Mouse (Mus musculus) CH12.LX (cell line): Measurements from ENCODE around the gene Cltc. TPM values are rescaled to one million over a fixed set of nuclear protein-coding genes. Genes with fewer than 3 reads are reported as not detected.

ENCODE experiments used
- DNase-seq: peaks from one replicate; pipeline ENCODE4 v3.0.0-alpha.2; 2013; ENCODE audit errors: extremely low read depth
- H3K27ac ChIP-seq: 2 replicates; pipeline ENCODE4 v1.5.1; 2012; ENCODE audit warnings: low read depth, mild to moderate bottlenecking, control low read depth, moderate library complexity; ENCODE audit not compliant: insufficient read depth
- H3K27me3 ChIP-seq: replicated peaks from 2 replicates; pipeline ENCODE3; 2012; ENCODE audit warnings: inconsistent platforms
- H3K36me3 ChIP-seq, 2 experiments: replicated peaks in 1 of 2; 2 replicates each; pipeline versions ENCODE3 to v1.6.1; 2012; ENCODE audit warnings: inconsistent platforms in 1 of 2, low read length in 1 of 2, mild to moderate bottlenecking in 1 of 2, mixed read lengths in 1 of 2, moderate library complexity in 1 of 2; ENCODE audit not compliant: control insufficient read depth in 1 of 2, insufficient read depth in 1 of 2
- H3K4me1 ChIP-seq, 2 experiments: 2 replicates each; pipeline ENCODE4 v1.6.1; 2012; ENCODE audit warnings: inconsistent platforms in 1 of 2, moderate library complexity in 1 of 2; ENCODE audit not compliant: insufficient read depth in 2 of 2, control insufficient read depth in 1 of 2
- H3K4me2 ChIP-seq: 2 replicates; pipeline ENCODE4 v1.6.1; 2012; ENCODE audit warnings: low read depth, mild to moderate bottlenecking, control low read depth; ENCODE audit not compliant: poor library complexity, insufficient read depth, severe bottlenecking
- H3K4me3 ChIP-seq, 3 experiments: fragments of 150-350 bp in 1 of 3; sonication (generic) in 1 of 3; replicated peaks in 1 of 3; 2 replicates each; pipeline versions ENCODE3 to v1.5.1; 2011 to 2012; ENCODE audit warnings: low read depth in 2 of 3, low read length in 2 of 3, mild to moderate bottlenecking in 2 of 3, moderate library complexity in 2 of 3, control low read depth in 1 of 3, improper control_type of control experiment in 1 of 3, inconsistent platforms in 1 of 3, mixed read lengths in 1 of 3; ENCODE audit not compliant: poor library complexity in 1 of 3
- H3K79me2 ChIP-seq: replicated peaks from 2 replicates; pipeline ENCODE4 v1.6.1; 2012; ENCODE audit warnings: mild to moderate bottlenecking, moderate library complexity; ENCODE audit not compliant: control insufficient read depth, poor library complexity, insufficient read depth, severe bottlenecking; ENCODE audit errors: extremely low read depth
- H3K9ac ChIP-seq: 2 replicates; pipeline ENCODE4 v1.6.1; 2012; ENCODE audit warnings: low read depth, mild to moderate bottlenecking, control low read depth, moderate library complexity; ENCODE audit not compliant: insufficient read depth
- H3K9me3 ChIP-seq: replicated peaks from 2 replicates; pipeline ENCODE3; 2012; ENCODE audit warnings: low read length, inconsistent platforms, mixed read lengths
- CTCF ChIP-seq, 2 experiments: IDR thresholded peaks in 1 of 2; conservative IDR thresholded peaks in 1 of 2; 2 replicates each; pipeline ENCODE4 v1.5.1; 2011 to 2012; ENCODE audit warnings: low read depth in 2 of 2, low read length in 2 of 2, improper control_type of control experiment in 1 of 2, inconsistent platforms in 1 of 2, mild to moderate bottlenecking in 1 of 2, moderate library complexity in 1 of 2
- ELF1 ChIP-seq: IDR thresholded peaks from 2 replicates; pipeline ENCODE4 v1.6.1; 2014; ENCODE audit warnings: low read depth, mild to moderate bottlenecking, inconsistent platforms, low read length, improper control_type of control experiment
- EP300 ChIP-seq: IDR thresholded peaks from 2 replicates; pipeline ENCODE4 v1.6.1; 2011; ENCODE audit warnings: low read length, improper control_type of control experiment
- HCFC1 ChIP-seq: IDR thresholded peaks from 2 replicates; pipeline ENCODE4 v1.6.1; 2012; ENCODE audit warnings: low read depth, mild to moderate bottlenecking, inconsistent platforms, low read length, improper control_type of control experiment
- IRF4 ChIP-seq: IDR thresholded peaks from 2 replicates; pipeline ENCODE4 v1.6.1; 2014; ENCODE audit warnings: low read depth, mild to moderate bottlenecking, inconsistent platforms, low read length, improper control_type of control experiment
- JUN ChIP-seq: IDR thresholded peaks from 2 replicates; pipeline ENCODE4 v1.6.1; 2011; ENCODE audit warnings: low read depth, mild to moderate bottlenecking, low read length, improper control_type of control experiment, moderate library complexity; ENCODE audit not compliant: insufficient read depth
- KAT2A ChIP-seq: IDR thresholded peaks from 2 replicates; pipeline ENCODE4 v1.6.1; 2012; ENCODE audit warnings: low read length, improper control_type of control experiment, inconsistent platforms; ENCODE audit not compliant: insufficient replicate concordance
- MAX ChIP-seq: IDR thresholded peaks from 2 replicates; pipeline ENCODE4 v1.6.1; 2011; ENCODE audit warnings: low read length, improper control_type of control experiment
- MAZ ChIP-seq: IDR thresholded peaks from 2 replicates; pipeline ENCODE4 v1.6.1; 2012; ENCODE audit warnings: low read depth, mild to moderate bottlenecking, inconsistent platforms, low read length, improper control_type of control experiment, moderate library complexity
- MXI1 ChIP-seq: IDR thresholded peaks from 2 replicates; pipeline ENCODE4 v1.6.1; 2011; ENCODE audit warnings: mild to moderate bottlenecking, low read depth, low read length, improper control_type of control experiment
- MYC ChIP-seq: IDR thresholded peaks from 2 replicates; pipeline ENCODE4 v1.6.1; 2011; ENCODE audit warnings: low read depth, mild to moderate bottlenecking, improper control_type of control experiment, low read length
- POLR2A ChIP-seq: IDR thresholded peaks from 2 replicates; pipeline ENCODE4 v1.6.1; 2011; ENCODE audit warnings: low read depth, mild to moderate bottlenecking, improper control_type of control experiment, low read length
- POLR2AphosphoS2 ChIP-seq: IDR thresholded peaks from 2 replicates; pipeline ENCODE4 v1.6.1; 2011; ENCODE audit warnings: low read depth, low read length, improper control_type of control experiment
- RAD21 ChIP-seq: IDR thresholded peaks from 2 replicates; pipeline ENCODE4 v1.6.1; 2011; ENCODE audit warnings: low read depth, mild to moderate bottlenecking, low read length, improper control_type of control experiment, moderate library complexity
- RCOR1 ChIP-seq: conservative IDR thresholded peaks from 2 replicates; pipeline ENCODE4 v1.6.1; 2012; ENCODE audit warnings: low read depth, mild to moderate bottlenecking, inconsistent platforms, low read length, improper control_type of control experiment
- SIN3A ChIP-seq: IDR thresholded peaks from 2 replicates; pipeline ENCODE4 v1.6.1; 2012; ENCODE audit warnings: low read length, improper control_type of control experiment, inconsistent platforms
- TBP ChIP-seq: conservative IDR thresholded peaks from 2 replicates; pipeline ENCODE4 v1.6.1; 2011; ENCODE audit warnings: low read depth, low read length, improper control_type of control experiment
- TCF12 ChIP-seq: IDR thresholded peaks from 2 replicates; pipeline ENCODE4 v1.6.1; 2014; ENCODE audit warnings: low read depth, mild to moderate bottlenecking, inconsistent platforms, low read length, improper control_type of control experiment
- UBTF ChIP-seq: IDR thresholded peaks from 2 replicates; pipeline ENCODE4 v1.6.1; 2012; ENCODE audit warnings: low read depth, mild to moderate bottlenecking, inconsistent platforms, low read length, improper control_type of control experiment, moderate library complexity
- USF1 ChIP-seq: IDR thresholded peaks from 2 replicates; pipeline ENCODE4 v1.6.1; 2014; ENCODE audit warnings: low read depth, mild to moderate bottlenecking, inconsistent platforms, low read length, improper control_type of control experiment
- USF2 ChIP-seq: conservative IDR thresholded peaks from 2 replicates; pipeline ENCODE4 v1.6.1; 2011; ENCODE audit warnings: low read depth, low read length, improper control_type of control experiment
- ZKSCAN1 ChIP-seq: IDR thresholded peaks from 2 replicates; pipeline ENCODE4 v1.6.1; 2012; ENCODE audit warnings: low read depth, inconsistent platforms, low read length, improper control_type of control experiment, borderline replicate concordance
- ZNF384 ChIP-seq: IDR thresholded peaks from 2 replicates; pipeline ENCODE4 v1.6.1; 2012; ENCODE audit warnings: low read depth, low read length, improper control_type of control experiment, inconsistent platforms
- dilution Hi-C: fragments of 300-500 bp; cut with MboI; formaldehyde crosslinking; loops from 2 replicates; pipeline ENCODE4 v1.14.3; 2020; ENCODE audit warnings: low sequenced_read_pairs; ENCODE audit not compliant: extremely low pct_unique_long_range_greater_than_20kb, extremely low pct_ligation_motif_present
- in situ Hi-C: fragments of 300-500 bp; cut with MboI; formaldehyde crosslinking; loops from 3 replicates; pipeline ENCODE4 v1.14.3; 2019; ENCODE audit warnings: low sequenced_read_pairs, low pct_ligation_motif_present, low pct_unique_long_range_greater_than_20kb, mixed read lengths
- polyA plus RNA-seq: library from polyadenylated mRNA; unstranded; fragments of >175 nt; gene quantifications from 2 replicates; pipeline ENCODE4 v1.2.1, GENCODE M21; 2012; ENCODE audit warnings: low read depth; ENCODE audit not compliant: insufficient read length
- total RNA-seq, 2 experiments: library from RNA; depleted of rRNA; stranded (reverse); fragments of 300-350 nt in 1 of 2; fragments of >200 nt in 1 of 2; gene quantifications; 2 replicates each; pipeline ENCODE4 v1.2.3; 2012 to 2014

Cltc gene
- total and polyA plus RNA-seq, 3 experiments, result 140 to 303 (median 219) TPM

GRCm38 (mm10) chr11:86752404-86752803, 5.0 kb downstream of the Cltc start:
- H3K4me3 ChIP-seq, result no peak overlapping the region
- peaks cover 6 to 39% of the 10 kb centered on the region in 2 experiments for H3K36me3 ChIP-seq
- H3K27ac ChIP-seq, result no peak overlapping the region
- no peaks in the 10 kb centered on the region for H3K9me3 ChIP-seq
- H3K4me2 ChIP-seq, result no peak overlapping the region
- DNase-seq, result peak; percentile 49
- peaks cover 10 to 72% of the 10 kb centered on the region in 2 experiments for H3K4me1 ChIP-seq
- peaks cover 87% of the 10 kb centered on the region for H3K79me2 ChIP-seq
- no peak overlapping the region for H3K9ac ChIP-seq
- H3K27me3 ChIP-seq, result no peaks in the 10 kb centered on the region
- in situ Hi-C loops, result no loop called here
- dilution Hi-C loops, result no loop called here
- no peak for TF ChIP-seq JUN
- TF ChIP-seq MAX, result no peak
- TF ChIP-seq KAT2A, result no peak
- TF ChIP-seq RCOR1, result no peak
- TF ChIP-seq UBTF, result no peak
- TF ChIP-seq EP300, result 0 out of 2 replicates have a peak, but pooled peaks have one; percentile 13
- TF ChIP-seq CTCF (conservative IDR thresholded peaks at IDR 0.05 in 1 of 2, IDR thresholded peaks at IDR 0.05 in 1 of 2; ENCODE audit: low read depth in 2 of 2, low read length in 2 of 2), result no peak
- TF ChIP-seq ZNF384, result peak; percentile 56
- TF ChIP-seq MYC, result no peak
- TF ChIP-seq MXI1, result no peak
- no peak for TF ChIP-seq POLR2A

GRCm38 (mm10) chr11:86751010-86751409, 6.4 kb downstream of the Cltc start:
- peaks cover 6 to 47% of the 10 kb centered on the region in 2 experiments for H3K36me3 ChIP-seq
- H3K79me2 ChIP-seq, result peaks cover 88% of the 10 kb centered on the region
- no peak overlapping the region for H3K4me3 ChIP-seq
- no peak for TF ChIP-seq MAZ
- H3K27ac ChIP-seq, result no peak overlapping the region
- no peak overlapping the region for H3K4me2 ChIP-seq
- in situ Hi-C loops, result no loop called here
- peaks cover 17 to 82% of the 10 kb centered on the region in 2 experiments for H3K4me1 ChIP-seq
- no peak for DNase-seq
- dilution Hi-C loops, result no loop called here
- no peak overlapping the region for H3K9ac ChIP-seq
- no peaks in the 10 kb centered on the region for H3K27me3 ChIP-seq
- H3K9me3 ChIP-seq, result no peaks in the 10 kb centered on the region

DNA sequence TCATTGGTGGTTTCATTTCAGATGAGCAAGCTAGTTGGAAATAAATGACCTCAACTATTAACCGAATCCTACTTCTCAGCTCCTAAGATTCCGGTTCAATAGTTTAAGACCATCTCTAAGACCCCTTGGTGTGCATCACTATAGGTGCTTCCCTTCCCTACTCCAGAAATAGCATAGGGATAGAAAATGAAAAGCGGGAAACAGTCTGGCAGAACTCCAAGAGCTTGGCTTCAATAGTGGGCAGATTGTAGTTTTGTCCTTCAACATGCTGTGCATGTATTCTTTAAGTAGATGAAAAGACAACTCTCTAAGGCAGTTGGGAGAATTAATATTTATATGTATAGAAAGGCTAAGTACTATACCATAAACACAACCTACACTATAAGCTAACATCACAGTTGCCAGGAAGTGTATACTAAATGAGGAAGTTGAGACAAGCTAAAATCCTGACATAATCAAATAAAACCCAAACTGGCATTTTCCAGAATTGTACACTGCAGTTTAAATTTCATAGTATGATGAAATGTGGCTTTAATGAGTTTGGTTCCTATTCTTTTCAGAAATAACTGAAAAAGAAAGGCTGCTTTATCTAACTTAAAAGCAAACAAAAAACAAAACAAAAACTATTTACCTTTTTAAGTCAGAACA, 7.5 kb downstream of the Cltc start:
- dilution Hi-C loops (no loop called here), in situ Hi-C loops (no loop called here)
- Histone ChIP-seq H3K27me3 (no peaks in the 10 kb centered on the region), H3K36me3 (peaks cover 10 to 55% of the 10 kb centered on the region in 2 experiments), H3K4me3 (no peak overlapping the region), H3K9ac (no peak overlapping the region), H3K4me2 (no peak overlapping the region), H3K4me1 (peaks cover 21 to 88% of the 10 kb centered on the region in 2 experiments), H3K27ac (no peak overlapping the region), H3K79me2 (peaks cover 90% of the 10 kb centered on the region), H3K9me3 (no peaks in the 10 kb centered on the region)
- TF ChIP-seq RAD21, result no peak
- TF ChIP-seq TBP, result no peak
- no peak for TF ChIP-seq USF2
- TF ChIP-seq MAX, result no peak
- no peak for TF ChIP-seq MXI1
- TF ChIP-seq USF1, result no peak
- no peak for TF ChIP-seq ZKSCAN1
- no peak for TF ChIP-seq SIN3A
- TF ChIP-seq CTCF (conservative IDR thresholded peaks at IDR 0.05 in 1 of 2, IDR thresholded peaks at IDR 0.05 in 1 of 2; ENCODE audit: low read depth in 2 of 2, low read length in 2 of 2), result no peak
- no peak for TF ChIP-seq ELF1
- TF ChIP-seq POLR2A, result no peak
- no peak for TF ChIP-seq ZNF384
- no peak for TF ChIP-seq TCF12
- TF ChIP-seq HCFC1, result no peak
- no peak for TF ChIP-seq IRF4
- no peak for TF ChIP-seq POLR2AphosphoS2
- no peak for DNase-seq
